Mouse (Mus musculus): ENCODE results near the gene Uba52. TPM values are rescaled to one million over a fixed set of nuclear protein-coding genes. Genes with fewer than 3 reads are reported as not detected.

The Uba52 gene
- polyA plus RNA-seq, 1 experiment from 2014 or later = 856 TPM

- Histone ChIP-seq H3K36me3 (peaks cover 20% of the 10 kb centered on the region), H3K27ac (no peak overlapping the region), H3K27me3 (no peaks in the 10 kb centered on the region), H3K9ac (no peak overlapping the region), H3K4me2 (replicated peaks) (no peak overlapping the region), H3K9me3 (no peaks in the 10 kb centered on the region), H3K4me3 (no peak overlapping the region), H3K4me1 (peaks cover 31% of the 10 kb centered on the region)
- ATAC-seq (ENCODE audit: low FRiP score, low read depth) = no peak
- 61% methylated on average over 10 of the region's 10 CpGs for WGBS
Measured at GRCm38 (mm10) chr8:70469295-70469916, 41.2 kb downstream of the Uba52 start.

GRCm38 (mm10) chr8:70468733-70469132, 41.9 kb downstream of the Uba52 start:
- Histone ChIP-seq H3K27ac (no peak overlapping the region), H3K36me3 (peaks cover 20% of the 10 kb centered on the region), H3K4me1 (peaks cover 31% of the 10 kb centered on the region), H3K4me2 (replicated peaks) (no peak overlapping the region), H3K9me3 (no peaks in the 10 kb centered on the region), H3K27me3 (no peaks in the 10 kb centered on the region), H3K4me3 (no peak overlapping the region), H3K9ac (no peak overlapping the region)
- no peak for ATAC-seq (ENCODE audit: low FRiP score, low read depth)
- WGBS = 90% methylated on average over 4 of the region's 4 CpGs

- no peak for ATAC-seq (ENCODE audit: low FRiP score, low read depth)
- Histone ChIP-seq H3K27me3 (no peaks in the 10 kb centered on the region), H3K9me3 (no peaks in the 10 kb centered on the region), H3K4me3 (no peak overlapping the region), H3K27ac (no peak overlapping the region), H3K4me1 (peaks cover 38% of the 10 kb centered on the region), H3K9ac (no peak overlapping the region), H3K4me2 (replicated peaks) (no peak overlapping the region), H3K36me3 (peaks cover 20% of the 10 kb centered on the region)
- 65% methylated on average over 1 of the region's 1 CpGs for WGBS
Measured at GRCm38 (mm10) chr8:70467907-70468306, 42.7 kb downstream of the Uba52 start.

- Histone ChIP-seq H3K4me2 (replicated peaks) (no peak overlapping the region), H3K4me3 (no peak overlapping the region), H3K27ac (no peak overlapping the region; the same call in 1 of the 2 replicates), H3K36me3 (peaks cover 20% of the 10 kb centered on the region), H3K9ac (no peak overlapping the region), H3K4me1 (peaks cover 44% of the 10 kb centered on the region), H3K9me3 (no peaks in the 10 kb centered on the region), H3K27me3 (no peaks in the 10 kb centered on the region)
- 64% methylated on average over 5 of the region's 5 CpGs for WGBS
- no peak for ATAC-seq (ENCODE audit: low FRiP score, low read depth)
Measured at GRCm38 (mm10) chr8:70467229-70467725, 43.3 kb downstream of the Uba52 start.

GRCm38 (mm10) chr8:70466771-70467170, 43.8 kb downstream of the Uba52 start:
- 63% methylated on average over 11 of the region's 11 CpGs for WGBS
- Histone ChIP-seq H3K27me3 (no peaks in the 10 kb centered on the region), H3K27ac (no peak overlapping the region; the same call in 1 of the 2 replicates), H3K9me3 (no peaks in the 10 kb centered on the region), H3K4me3 (no peak overlapping the region), H3K4me1 (peaks cover 49% of the 10 kb centered on the region), H3K9ac (no peak overlapping the region), H3K36me3 (peaks cover 20% of the 10 kb centered on the region), H3K4me2 (replicated peaks) (no peak overlapping the region)
- ATAC-seq (ENCODE audit: low FRiP score, low read depth) = no peak

GRCm38 (mm10) chr8:70466305-70466704, 44.3 kb downstream of the Uba52 start:
- no peak for ATAC-seq (ENCODE audit: low FRiP score, low read depth)

GRCm38 (mm10) chr8:70465701-70466100, 44.9 kb downstream of the Uba52 start:
- Histone ChIP-seq H3K27me3 (no peaks in the 10 kb centered on the region), H3K4me1 (peaks cover 57% of the 10 kb centered on the region), H3K9ac (no peak overlapping the region), H3K36me3 (peaks cover 20% of the 10 kb centered on the region), H3K9me3 (no peaks in the 10 kb centered on the region), H3K27ac (no peak overlapping the region), H3K4me2 (replicated peaks) (no peak overlapping the region), H3K4me3 (no peak overlapping the region)
- 96% methylated on average over 4 of the region's 4 CpGs for WGBS
- ATAC-seq (ENCODE audit: low FRiP score, low read depth) = no peak

More at GRCm38 (mm10) chr8:70466305-70466704, 44.3 kb downstream of the Uba52 start:
- Histone ChIP-seq H3K36me3 (peaks cover 20% of the 10 kb centered on the region), H3K9me3 (no peaks in the 10 kb centered on the region), H3K4me3 (no peak overlapping the region), H3K9ac (no peak overlapping the region), H3K27ac (no peak overlapping the region; the same call in 1 of the 2 replicates), H3K27me3 (no peaks in the 10 kb centered on the region), H3K4me2 (replicated peaks) (no peak overlapping the region), H3K4me1 (peaks cover 54% of the 10 kb centered on the region)
- 88% methylated on average over 4 of the region's 4 CpGs for WGBS

GRCm38 (mm10) chr8:70464162-70464561, 46.4 kb downstream of the Uba52 start:
- WGBS = 88% methylated on average over 6 of the region's 6 CpGs
- peaks cover 21% of the 10 kb centered on the region for H3K36me3 ChIP-seq
- no peak overlapping the region for H3K27ac ChIP-seq
- H3K9me3 ChIP-seq = 0 out of 2 replicates have a peak, but pooled peaks cover 3% of the 10 kb centered on the region
- peaks cover 47% of the 10 kb centered on the region for H3K4me1 ChIP-seq
- no peak for ATAC-seq (ENCODE audit: low FRiP score, low read depth)
- H3K4me3 ChIP-seq = no peak overlapping the region
- no peak overlapping the region for H3K4me2 ChIP-seq (replicated peaks)
- H3K27me3 ChIP-seq = no peaks in the 10 kb centered on the region
- no peak overlapping the region for H3K9ac ChIP-seq

- WGBS = 69% methylated on average over 4 of the region's 4 CpGs
- Histone ChIP-seq H3K27ac (no peak overlapping the region; the same call in 1 of the 2 replicates), H3K4me3 (no peak overlapping the region), H3K9ac (no peak overlapping the region), H3K4me2 (replicated peaks) (no peak overlapping the region), H3K9me3 (0 out of 2 replicates have a peak, but pooled peaks cover 3% of the 10 kb centered on the region), H3K27me3 (no peaks in the 10 kb centered on the region), H3K4me1 (peaks cover 44% of the 10 kb centered on the region), H3K36me3 (peaks cover 22% of the 10 kb centered on the region)
- ATAC-seq (ENCODE audit: low FRiP score, low read depth) = no peak
Measured at GRCm38 (mm10) chr8:70463306-70463705, 47.3 kb downstream of the Uba52 start.

GRCm38 (mm10) chr8:70462516-70462813, 48.1 kb downstream of the Uba52 start:
- Histone ChIP-seq H3K27ac (peak overlapping the region; percentile 73), H3K4me2 (replicated peaks) (peak overlapping the region; percentile 27), H3K4me1 (peaks cover 35% of the 10 kb centered on the region), H3K4me3 (no peak overlapping the region), H3K9ac (peak overlapping the region; percentile 8; the same call in 1 of the 2 replicates), H3K27me3 (no peaks in the 10 kb centered on the region), H3K36me3 (peaks cover 22% of the 10 kb centered on the region), H3K9me3 (0 out of 2 replicates have a peak, but pooled peaks cover 3% of the 10 kb centered on the region)
- ATAC-seq (ENCODE audit: low FRiP score, low read depth) = no peak
- 56% methylated on average over 8 of the region's 8 CpGs for WGBS

- Histone ChIP-seq H3K9ac (peak overlapping the region; percentile 8; the same call in 1 of the 2 replicates), H3K9me3 (0 out of 2 replicates have a peak, but pooled peaks cover 3% of the 10 kb centered on the region), H3K4me1 (peaks cover 30% of the 10 kb centered on the region), H3K27me3 (no peaks in the 10 kb centered on the region), H3K36me3 (peaks cover 22% of the 10 kb centered on the region), H3K4me3 (no peak overlapping the region), H3K4me2 (replicated peaks) (peak overlapping the region; percentile 27), H3K27ac (peak overlapping the region; percentile 73)
- WGBS = 85% methylated on average over 16 of the region's 16 CpGs
- no peak for ATAC-seq (ENCODE audit: low FRiP score, low read depth)
Measured at GRCm38 (mm10) chr8:70461765-70462515, 48.7 kb downstream of the Uba52 start.

- no peaks in the 10 kb centered on the region for H3K27me3 ChIP-seq
- no peak overlapping the region for H3K27ac ChIP-seq
- H3K4me1 ChIP-seq = peaks cover 26% of the 10 kb centered on the region
- 77% methylated on average over 9 of the region's 9 CpGs for WGBS
- no peak overlapping the region for H3K4me2 ChIP-seq (replicated peaks)
- H3K9me3 ChIP-seq = 0 out of 2 replicates have a peak, but pooled peaks cover 3% of the 10 kb centered on the region
- ATAC-seq (ENCODE audit: low FRiP score, low read depth) = no peak
- no peak overlapping the region for H3K9ac ChIP-seq
- H3K4me3 ChIP-seq = no peak overlapping the region
- peaks cover 9% of the 10 kb centered on the region for H3K36me3 ChIP-seq
Measured at GRCm38 (mm10) chr8:70460606-70461005, 50.0 kb downstream of the Uba52 start.
